Mouse (Mus musculus) heart, postnatal 0 days (tissue): ENCODE measurements around the gene Ang5.
"Not testable (repeated sequence)": the region's sequence is repeated elsewhere in the genome, so short reads cannot be mapped to it uniquely, and the experiment has no call there.

Experiments used
- CTCF ChIP-seq: IDR thresholded peaks from 2 replicates; pipeline ENCODE4 v1.5.1; 2016; ENCODE audit warnings: antibody characterized with exemption, control low read depth, low read depth
- EP300 ChIP-seq: IDR thresholded peaks from 2 replicates; pipeline ENCODE4 v1.6.1; 2016; ENCODE audit warnings: antibody characterized with exemption, low read depth

DNA sequence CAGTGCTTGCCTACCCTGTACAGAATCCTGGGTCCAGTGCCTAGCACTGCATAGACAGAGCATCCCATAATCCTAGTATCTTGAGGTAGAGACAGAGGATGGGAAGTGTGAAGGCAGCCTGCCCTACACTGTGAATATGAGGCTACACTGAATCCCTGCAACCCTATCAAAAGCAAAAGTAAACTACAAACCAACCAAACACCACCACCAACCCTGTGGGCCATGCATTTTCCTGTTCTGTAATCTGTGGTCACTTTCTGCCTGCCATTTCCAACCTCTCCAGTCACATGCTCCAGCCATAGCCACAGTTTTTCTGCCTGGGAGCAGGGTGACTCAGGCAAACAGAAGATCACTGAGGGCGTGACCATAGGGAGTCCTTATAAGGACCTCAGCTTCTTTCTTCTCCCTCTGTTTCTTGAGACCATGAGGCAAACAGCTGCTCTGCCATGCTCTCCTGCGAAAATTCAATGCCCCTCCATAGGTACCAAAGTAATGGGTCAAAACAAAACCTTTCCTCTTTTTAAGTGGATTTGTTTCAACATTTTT lies 41.7 kb downstream of the Ang5 start:
- not testable (repeated sequence) for TF ChIP-seq EP300, CTCF
